Mouse (Mus musculus): ENCODE data around the gene Rab11fip3. TPM values are rescaled to one million over a fixed set of nuclear protein-coding genes. Genes with fewer than 3 reads are reported as not detected.

The Rab11fip3 gene
- total RNA-seq, 2 experiments from 2014 or later, result 108 to 115 TPM

GRCm38 (mm10) chr17:25941511-25942241 is 127.7 kb downstream of the Rab11fip3 start:
- DNase-seq (ENCODE audit: low spot score in 2 of 2), result peak; percentile 58 to 79
- peak overlapping the region; percentile 97 for H3K4me3 ChIP-seq
- peak overlapping the region; percentile 97 for H3K27ac ChIP-seq
- no peak for TF ChIP-seq CTCF (conservative IDR thresholded peaks at IDR 0.05)

Other genes with a start within 250 kb of the Rab11fip3 start
- 10 to 100 TPM; 27.9 to 28.9 TPM for gene Wdr24, start 245.9 kb downstream of the Rab11fip3 start, total RNA-seq (2021)
- 10 to 100 TPM; 58.0 to 61.1 TPM for gene Jmjd8, start 240.7 kb downstream of the Rab11fip3 start, total RNA-seq (2021)
- 100 to 1,000 TPM; 164 to 175 TPM for gene Stub1, start 236.2 kb downstream of the Rab11fip3 start, total RNA-seq (2021)
- gene Rhbdl1, start 232.3 kb downstream of the Rab11fip3 start, total RNA-seq (2021), result 10 to 100 TPM; 43.0 to 44.8 TPM
- 10 to 100 TPM; 30.0 to 33.9 TPM for gene Gm20683, start 227.8 kb downstream of the Rab11fip3 start, total RNA-seq (2021)
- 100 to 1,000 TPM in 1 of 2 experiments, 10 to 100 TPM in 1; 95.9 to 107 TPM for gene Rhot2, start 224.7 kb downstream of the Rab11fip3 start, total RNA-seq (2021)
- gene Wdr90, start 208.1 kb downstream of the Rab11fip3 start, total RNA-seq (2021), result 10 to 100 TPM; 21.7 to 24.6 TPM
- gene Mcrip2, start 200.8 kb downstream of the Rab11fip3 start, total RNA-seq (2021), result 10 to 100 TPM; 20.9 to 21.6 TPM
- gene Mettl26, start 194.5 kb downstream of the Rab11fip3 start, total RNA-seq (2021), result 10 to 100 TPM; 39.0 to 39.9 TPM
- gene Wfikkn1, start 188.7 kb downstream of the Rab11fip3 start, total RNA-seq (2021), result 1 to 10 TPM; 1.7 to 2.8 TPM
- 10 to 100 TPM; 50.1 to 51.1 TPM for gene Rab40c, start 149.8 kb downstream of the Rab11fip3 start, total RNA-seq (2021)
- gene Pigq, start 124.6 kb downstream of the Rab11fip3 start, total RNA-seq (2021), result 100 to 1,000 TPM; 120 TPM
- gene Nhlrc4, start 124.6 kb downstream of the Rab11fip3 start, total RNA-seq (2021), result 1 to 10 TPM; 1.3 to 1.5 TPM
- under 1 TPM; 0.41 to 0.64 TPM for gene A930017K11Rik, start 117.0 kb downstream of the Rab11fip3 start, total RNA-seq (2021)
- 10 to 100 TPM; 53.6 to 58.8 TPM for gene Capn15, start 83.8 kb downstream of the Rab11fip3 start, total RNA-seq (2021)
- 10 to 100 TPM; 26.7 to 28.9 TPM for gene Decr2, start 20.8 kb upstream of the Rab11fip3 start, total RNA-seq (2021)
- 1 to 10 TPM; 5.7 to 6.7 TPM for gene Nme4, start 26.0 kb upstream of the Rab11fip3 start, total RNA-seq (2021)
- 10 to 100 TPM; 14.1 to 14.2 TPM for gene Tmem8, start 43.7 kb upstream of the Rab11fip3 start, total RNA-seq (2021)
- gene Mrpl28, start 53.9 kb upstream of the Rab11fip3 start, total RNA-seq (2021), result 10 to 100 TPM; 59.7 to 63.9 TPM
- gene Axin1, start 69.1 kb upstream of the Rab11fip3 start, total RNA-seq (2021), result 10 to 100 TPM; 24.3 to 25.2 TPM
- under 1 TPM in 1 of 2 experiments, not detected in 1; 0.61 TPM for gene Pdia2, start 129.5 kb upstream of the Rab11fip3 start, total RNA-seq (2021)
- 10 to 100 TPM; 49.2 to 56.9 TPM for gene Rgs11, start 133.4 kb upstream of the Rab11fip3 start, total RNA-seq (2021)
- 10 to 100 TPM; 59.4 to 61.4 TPM for gene Arhgdig, start 138.2 kb upstream of the Rab11fip3 start, total RNA-seq (2021)
- gene Fam234a, start 174.7 kb upstream of the Rab11fip3 start, total RNA-seq (2021), result 10 to 100 TPM; 18.8 to 21.0 TPM
- 10 to 100 TPM; 87.5 to 91.9 TPM for gene Luc7l, start 183.3 kb upstream of the Rab11fip3 start, total RNA-seq (2021)